Mouse (Mus musculus): ENCODE data around the gene Gpr26. TPM values are rescaled to one million over a fixed set of nuclear protein-coding genes. Genes with fewer than 3 reads are reported as not detected.

Gpr26 gene
- polyA plus RNA-seq (2015; fragmentation: Nextera tagmentation; extraction: Ambion mirVana), result not detected in 2 replicates

GRCm38 (mm10) chr7:131966023-131966915, at the start of gene Gpr26:
Gene Gpr26 (plus strand): TSS chr7:131966460.

Other genes starting within 250 kb of the Gpr26 start
- gene Cpxm2, start 188.3 kb downstream of the Gpr26 start, polyA plus RNA-seq (2015; fragmentation: Nextera tagmentation; extraction: Ambion mirVana), result 0.41 and 0.46 TPM in 2 replicates